8 mouse cellular contexts compared by ENCODE assay signal in the genomic region with DNA sequence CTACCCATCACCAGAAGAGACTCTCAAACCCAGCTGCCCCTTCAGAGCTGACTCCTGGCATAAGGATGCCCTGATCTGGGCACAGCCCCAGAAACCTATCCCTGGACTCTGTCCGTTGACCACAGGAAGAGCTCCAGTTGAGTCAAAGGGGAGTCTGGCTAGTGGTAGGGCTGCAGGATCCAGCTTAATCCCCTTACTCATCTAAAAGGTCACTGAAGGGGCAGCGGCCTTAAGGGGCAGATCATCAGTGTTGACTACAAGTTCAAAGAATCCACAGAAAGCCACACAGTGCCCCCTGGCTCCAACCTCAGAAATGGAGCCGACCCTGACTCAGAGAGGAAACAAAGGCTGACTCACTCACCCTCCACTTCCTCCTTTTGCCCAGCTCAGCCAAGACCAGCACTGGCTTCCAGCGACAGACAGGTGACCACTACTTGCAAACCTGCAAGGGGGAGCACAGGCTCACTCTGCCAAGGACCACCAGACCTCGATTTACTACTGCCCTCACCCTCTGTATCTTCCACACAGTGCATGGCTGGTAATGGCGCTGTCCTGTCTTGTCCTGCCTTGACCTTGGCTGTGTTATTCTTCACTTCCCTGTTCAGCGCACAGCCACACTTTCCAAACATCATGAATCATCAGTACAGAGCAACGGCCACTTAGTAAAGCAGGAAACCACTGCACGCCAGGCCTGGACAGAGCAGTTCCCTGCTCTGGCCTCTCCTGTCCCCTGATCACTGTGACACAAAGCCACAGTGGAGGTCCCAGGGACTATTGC.
DNase-seq lines count a peak whose midpoint lies in the region; ATAC-seq lines count a peak whose summit lies in the region.

No protein-coding gene starts in this region.

- ATAC-seq in hindbrain, embryonic 12.5 days (ENCODE audit: low FRiP score): no peak
- ATAC-seq in heart, embryonic 12.5 days (ENCODE audit: insufficient number of reproducible peaks, low FRiP score): peak; percentile 69
- ATAC-seq in kidney, embryonic 16.5 days (ENCODE audit: low FRiP score, low TSS enrichment): peak; percentile 83

- peak overlapping the region; percentile 41 for H3K27ac ChIP-seq in hindbrain, embryonic 10.5 days
- H3K27ac ChIP-seq in hindbrain, embryonic 12.5 days: no peak overlapping the region; the same call in 1 of the 2 replicates
- peak overlapping the region; percentile 75 for H3K27ac ChIP-seq in heart, embryonic 12.5 days (ENCODE audit: poor library complexity, severe bottlenecking)
- H3K27ac ChIP-seq in kidney, embryonic 16.5 days (ENCODE audit: low read length): peak overlapping the region; percentile 93
- H3K27ac ChIP-seq in macrophage: peak overlapping the region; percentile 100

- H3K9me3 ChIP-seq in hindbrain, embryonic 10.5 days: no peaks in the 10 kb centered on the region
- no peaks in the 10 kb centered on the region for H3K9me3 ChIP-seq in hindbrain, embryonic 12.5 days (replicated peaks)
- no peaks in the 10 kb centered on the region for H3K9me3 ChIP-seq in heart, embryonic 12.5 days (replicated peaks)
- H3K9me3 ChIP-seq in kidney, embryonic 16.5 days (ENCODE audit: low read length): no peaks in the 10 kb centered on the region

- DNase-seq in hindbrain, embryonic 10.5 days (ENCODE audit: low spot score): peak; percentile 31
- peak; percentile 50 for DNase-seq in brain, adult 2 months (ENCODE audit: low read depth, low spot score)
- peak; percentile 41 for DNase-seq in thymus, postnatal 0 days (ENCODE audit: low spot score)
- no peak for DNase-seq in right cerebral cortex, postnatal 36 days (ENCODE audit: low spot score in 2 of 2)

- H3K4me3 ChIP-seq in hindbrain, embryonic 10.5 days: no peak overlapping the region
- no peak overlapping the region for H3K4me3 ChIP-seq in hindbrain, embryonic 12.5 days
- H3K4me3 ChIP-seq in heart, embryonic 12.5 days: no peak overlapping the region
- H3K4me3 ChIP-seq in kidney, embryonic 16.5 days (ENCODE audit: low read length): no peak overlapping the region
- H3K4me3 ChIP-seq in macrophage (ENCODE audit: inconsistent target): no peak overlapping the region

- no peak overlapping the region for H3K9ac ChIP-seq in hindbrain, embryonic 12.5 days
- no peak overlapping the region for H3K9ac ChIP-seq in heart, embryonic 12.5 days
- no peak overlapping the region for H3K9ac ChIP-seq in kidney, embryonic 16.5 days (replicated peaks; ENCODE audit: low read length)

- H3K27me3 ChIP-seq in hindbrain, embryonic 10.5 days (ENCODE audit: insufficient read depth, poor library complexity, severe bottlenecking): no peaks in the 10 kb centered on the region
- no peaks in the 10 kb centered on the region for H3K27me3 ChIP-seq in hindbrain, embryonic 12.5 days
- no peaks in the 10 kb centered on the region for H3K27me3 ChIP-seq in heart, embryonic 12.5 days (replicated peaks)
- no peaks in the 10 kb centered on the region for H3K27me3 ChIP-seq in kidney, embryonic 16.5 days (ENCODE audit: insufficient read depth, low read length)

- H3K36me3 ChIP-seq in hindbrain, embryonic 10.5 days: no peaks in the 10 kb centered on the region
- no peaks in the 10 kb centered on the region for H3K36me3 ChIP-seq in hindbrain, embryonic 12.5 days
- no peaks in the 10 kb centered on the region for H3K36me3 ChIP-seq in heart, embryonic 12.5 days
- H3K36me3 ChIP-seq in kidney, embryonic 16.5 days (ENCODE audit: insufficient read depth, low read length): no peaks in the 10 kb centered on the region
- H3K36me3 ChIP-seq in macrophage (ENCODE audit: inconsistent target): no peaks in the 10 kb centered on the region

- 68% methylated on average over 9 of the region's 9 CpGs for WGBS in hindbrain, embryonic 10.5 days
- 63% methylated on average over 9 of the region's 9 CpGs for WGBS in hindbrain, embryonic 12.5 days
- 34% methylated on average over 9 of the region's 9 CpGs for WGBS in heart, embryonic 12.5 days
- 28% methylated on average over 9 of the region's 9 CpGs for WGBS in kidney, embryonic 16.5 days
- WGBS in macrophage (ENCODE audit: missing documents): 0% methylated on average over 9 of the region's 9 CpGs

- H3K4me1 ChIP-seq in hindbrain, embryonic 10.5 days (replicated peaks): peaks cover 55% of the 10 kb centered on the region
- peaks cover 15% of the 10 kb centered on the region for H3K4me1 ChIP-seq in hindbrain, embryonic 12.5 days
- peaks cover 43% of the 10 kb centered on the region for H3K4me1 ChIP-seq in heart, embryonic 12.5 days (replicated peaks)
- peaks cover 33% of the 10 kb centered on the region for H3K4me1 ChIP-seq in kidney, embryonic 16.5 days (ENCODE audit: insufficient read depth, low read length)

- no peak overlapping the region for H3K4me2 ChIP-seq in hindbrain, embryonic 12.5 days (replicated peaks)
- no peak overlapping the region for H3K4me2 ChIP-seq in heart, embryonic 12.5 days
- H3K4me2 ChIP-seq in kidney, embryonic 16.5 days (replicated peaks; ENCODE audit: low read depth, low read length): no peak overlapping the region

- no peaks in the 10 kb centered on the region for H3K79me2 ChIP-seq in macrophage (ENCODE audit: inconsistent target)

Comparison
In these comparisons a context has a peak if more than half of its experiments do, and no peak if none do; other contexts are left out.
1. DNase-seq: peak in hindbrain, embryonic 10.5 days (single experiment), brain, adult 2 months (single experiment) and thymus, postnatal 0 days (single experiment); none in right cerebral cortex, postnatal 36 days (0 of 2).